Mouse (Mus musculus) kidney, postnatal 0 days (tissue): ENCODE data around the gene Gm14137. TPM values are rescaled to one million over a fixed set of nuclear protein-coding genes. Genes with fewer than 3 reads are reported as not detected.
A peak's percentile ranks its signal among the peaks of the same experiment; 100 is the strongest.

Experiments
- ATAC-seq: fragments of 200-750 bp; cut with Nextera tagmentation; replicated peaks from 2 replicates; pipeline ENCODE4 v1.8.0; 2017; ENCODE audit warnings: low read depth, moderate number of reproducible peaks, moderate TSS enrichment, moderate library complexity; ENCODE audit not compliant: low FRiP score
- DNase-seq: peaks from one replicate; pipeline ENCODE4 v3.0.0-alpha.2; 2016; ENCODE audit warnings: low spot score
- H3K27ac ChIP-seq: fragments of 300-500 bp; sonication (generic); 2 replicates; pipeline ENCODE4 v1.5.1; 2014; ENCODE audit warnings: mild to moderate bottlenecking
- H3K27me3 ChIP-seq: fragments of 300-500 bp; sonication (generic); 2 replicates; pipeline ENCODE4 v1.6.1; 2014; ENCODE audit warnings: low read length, mixed read lengths; ENCODE audit not compliant: insufficient read depth
- H3K36me3 ChIP-seq: fragments of 300-500 bp; sonication (generic); 2 replicates; pipeline ENCODE4 v1.6.1; 2014; ENCODE audit warnings: low read length, mixed read lengths; ENCODE audit not compliant: insufficient read depth
- H3K4me1 ChIP-seq: fragments of 300-500 bp; sonication (generic); replicated peaks from 2 replicates; pipeline ENCODE4 v1.6.1; 2014; ENCODE audit warnings: antibody characterized with exemption, low read length, mixed read lengths; ENCODE audit not compliant: insufficient read depth
- H3K4me2 ChIP-seq: fragments of 300-500 bp; sonication (generic); 2 replicates; pipeline ENCODE4 v1.6.1; 2014; ENCODE audit warnings: mild to moderate bottlenecking, low read length, moderate library complexity, mixed read lengths
- H3K4me3 ChIP-seq: fragments of 300-500 bp; sonication (generic); replicated peaks from 2 replicates; pipeline ENCODE4 v1.5.1; 2014; ENCODE audit warnings: low read depth, low read length
- H3K9ac ChIP-seq: fragments of 300-500 bp; sonication (generic); 2 replicates; pipeline ENCODE4 v1.6.1; 2014; ENCODE audit warnings: low read depth, low read length
- H3K9me3 ChIP-seq: fragments of 300-500 bp; sonication (generic); replicated peaks from 2 replicates; pipeline ENCODE4 v1.6.1; 2016; ENCODE audit warnings: low read length, inconsistent platforms, mixed read lengths
- CTCF ChIP-seq: IDR thresholded peaks from 2 replicates; pipeline ENCODE4 v1.5.1; 2016; ENCODE audit warnings: antibody characterized with exemption, low read depth, mild to moderate bottlenecking, moderate library complexity
- WGBS: fragments of 180-500 bp; shearing (Covaris S2); extraction: QIAGEN DNeasy Blood & Tissue Kit; methylation state at CpG from one replicate; pipeline ENCODE4 v1.1.7; 2014; 5-methylcytosine and 5-hydroxymethylcytosine counted together
- polyA plus RNA-seq: library from polyadenylated mRNA; unstranded; fragments of >200 nt; fragmentation: Nextera tagmentation; extraction: Ambion mirVana; gene quantifications from 2 replicates; pipeline ENCODE4 v1.2.1, GENCODE M21; 2015

The Gm14137 gene
- polyA plus RNA-seq, 1 experiment from 2014 or later = 0.33 TPM

GRCm38 (mm10) chr2:119177384-119177939, 3.2 kb downstream of the Gm14137 start:
- peaks cover 8% of the 10 kb centered on the region; the same call in 1 of the 2 replicates for H3K36me3 ChIP-seq
- H3K27ac ChIP-seq = no peak overlapping the region
- no peak overlapping the region for H3K9ac ChIP-seq
- no peaks in the 10 kb centered on the region for H3K27me3 ChIP-seq
- H3K4me3 ChIP-seq = no peak overlapping the region
- H3K4me2 ChIP-seq = no peak overlapping the region
- H3K4me1 ChIP-seq = peaks cover 15% of the 10 kb centered on the region
- 92% methylated on average over 5 of the region's 5 CpGs for WGBS
- no peak for TF ChIP-seq CTCF
- H3K9me3 ChIP-seq = no peaks in the 10 kb centered on the region
- DNase-seq = no peak
- no peak for ATAC-seq

- Histone ChIP-seq H3K27me3 (no peaks in the 10 kb centered on the region), H3K9me3 (no peaks in the 10 kb centered on the region), H3K4me2 (no peak overlapping the region), H3K4me3 (no peak overlapping the region), H3K4me1 (no peaks in the 10 kb centered on the region), H3K36me3 (peaks cover 22% of the 10 kb centered on the region), H3K9ac (no peak overlapping the region), H3K27ac (no peak overlapping the region)
- 88% methylated on average over 7 of the region's 7 CpGs for WGBS
- no peak for DNase-seq
- ATAC-seq = no peak
- no peak for TF ChIP-seq CTCF
Measured at GRCm38 (mm10) chr2:119182914-119183313, 8.6 kb downstream of the Gm14137 start.

- Histone ChIP-seq H3K4me3 (peak overlapping the region; percentile 15), H3K36me3 (peaks cover 5% of the 10 kb centered on the region), H3K4me2 (peak overlapping the region; percentile 58), H3K4me1 (no peaks in the 10 kb centered on the region), H3K27ac (no peak overlapping the region), H3K27me3 (no peaks in the 10 kb centered on the region), H3K9ac (no peak overlapping the region), H3K9me3 (no peaks in the 10 kb centered on the region)
- peak; percentile 82 for DNase-seq
- WGBS = 7% methylated on average over 15 of the region's 15 CpGs
- peak; percentile 73 for ATAC-seq
- peak; percentile 80 for TF ChIP-seq CTCF
Measured at GRCm38 (mm10) chr2:119189029-119189710, 14.9 kb downstream of the Gm14137 start.

- DNase-seq (no peak), ATAC-seq (no peak)
- Histone ChIP-seq H3K4me1 (no peaks in the 10 kb centered on the region), H3K4me2 (no peak overlapping the region), H3K27me3 (no peaks in the 10 kb centered on the region), H3K27ac (no peak overlapping the region), H3K4me3 (no peak overlapping the region), H3K9me3 (no peaks in the 10 kb centered on the region), H3K36me3 (no peaks in the 10 kb centered on the region), H3K9ac (no peak overlapping the region)
- WGBS = 78% methylated on average over 5 of the region's 5 CpGs
- TF ChIP-seq CTCF = no peak
Measured at GRCm38 (mm10) chr2:119190969-119191368, 16.7 kb downstream of the Gm14137 start.

- Histone ChIP-seq H3K4me1 (peaks cover 5% of the 10 kb centered on the region; the same call in 1 of the 2 replicates), H3K9me3 (no peaks in the 10 kb centered on the region), H3K9ac (peak overlapping the region; percentile 1; the same call in 1 of the 2 replicates), H3K4me2 (no peak overlapping the region), H3K27ac (no peak overlapping the region), H3K36me3 (no peaks in the 10 kb centered on the region), H3K4me3 (no peak overlapping the region), H3K27me3 (no peaks in the 10 kb centered on the region)
- ATAC-seq (no peak), DNase-seq (no peak)
- WGBS = 84% methylated on average over 5 of the region's 5 CpGs
- TF ChIP-seq CTCF = no peak
Measured at GRCm38 (mm10) chr2:119194140-119194539, 19.8 kb downstream of the Gm14137 start.

- no peaks in the 10 kb centered on the region for H3K36me3 ChIP-seq
- no peak overlapping the region for H3K4me3 ChIP-seq
- H3K27me3 ChIP-seq = no peaks in the 10 kb centered on the region
- H3K9me3 ChIP-seq = no peaks in the 10 kb centered on the region
- DNase-seq (no peak), ATAC-seq (no peak)
- no peak for TF ChIP-seq CTCF
- WGBS = 37% methylated on average over 4 of the region's 4 CpGs
- no peak overlapping the region for H3K27ac ChIP-seq
- peaks cover 5% of the 10 kb centered on the region; the same call in 1 of the 2 replicates for H3K4me1 ChIP-seq
- H3K9ac ChIP-seq = no peak overlapping the region
- no peak overlapping the region for H3K4me2 ChIP-seq
Measured at GRCm38 (mm10) chr2:119196316-119197108, 22.2 kb downstream of the Gm14137 start.
